Mouse (Mus musculus): ENCODE data around the gene Syp.

- no peak for TF ChIP-seq CTCF (IDR thresholded peaks at IDR 0.05; ENCODE audit: low read depth)
- TF ChIP-seq EP300 (IDR thresholded peaks at IDR 0.05; ENCODE audit: low read depth): no peak
Observed at GRCm38 (mm10) chrX:7640785-7641184, 2.5 kb downstream of the Syp start.
